Mouse (Mus musculus) CH12F3 (cell line): ENCODE measurements at regions not wholly inside any gene's neighbourhood (a gene's known extent, or its start where the extent isn't known, plus 50 kb on each side); places are given as distances from the start of the nearest gene placed in this dataset.

ENCODE experiments used
- in situ Hi-C: fragments of 300-500 bp; cut with MboI; formaldehyde crosslinking; loops from 2 replicates; pipeline ENCODE4 v1.14.3; 2020; ENCODE audit warnings: low sequenced_read_pairs

DNA sequence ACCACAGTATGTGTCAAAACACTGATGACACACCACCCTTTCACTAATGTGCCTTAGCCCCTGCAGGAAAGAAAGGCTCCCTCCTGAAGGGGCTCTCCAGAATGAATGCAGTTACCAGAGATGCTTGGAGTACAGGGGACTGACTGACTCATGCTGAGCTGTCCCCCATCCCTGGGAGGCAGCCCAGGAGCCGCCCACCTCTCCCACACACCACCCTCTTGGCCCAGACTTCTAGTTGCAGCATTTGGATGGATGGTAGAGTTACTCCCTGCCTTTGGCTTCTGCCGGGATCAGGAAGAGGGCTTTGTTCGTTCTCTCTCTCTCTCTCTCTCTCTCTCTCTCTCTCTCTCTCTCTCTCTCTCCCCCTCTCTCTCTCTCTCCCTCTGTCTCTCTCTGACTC lies 53.4 kb upstream of the Jun start:
- in situ Hi-C loops, result no loop called here

DNA sequence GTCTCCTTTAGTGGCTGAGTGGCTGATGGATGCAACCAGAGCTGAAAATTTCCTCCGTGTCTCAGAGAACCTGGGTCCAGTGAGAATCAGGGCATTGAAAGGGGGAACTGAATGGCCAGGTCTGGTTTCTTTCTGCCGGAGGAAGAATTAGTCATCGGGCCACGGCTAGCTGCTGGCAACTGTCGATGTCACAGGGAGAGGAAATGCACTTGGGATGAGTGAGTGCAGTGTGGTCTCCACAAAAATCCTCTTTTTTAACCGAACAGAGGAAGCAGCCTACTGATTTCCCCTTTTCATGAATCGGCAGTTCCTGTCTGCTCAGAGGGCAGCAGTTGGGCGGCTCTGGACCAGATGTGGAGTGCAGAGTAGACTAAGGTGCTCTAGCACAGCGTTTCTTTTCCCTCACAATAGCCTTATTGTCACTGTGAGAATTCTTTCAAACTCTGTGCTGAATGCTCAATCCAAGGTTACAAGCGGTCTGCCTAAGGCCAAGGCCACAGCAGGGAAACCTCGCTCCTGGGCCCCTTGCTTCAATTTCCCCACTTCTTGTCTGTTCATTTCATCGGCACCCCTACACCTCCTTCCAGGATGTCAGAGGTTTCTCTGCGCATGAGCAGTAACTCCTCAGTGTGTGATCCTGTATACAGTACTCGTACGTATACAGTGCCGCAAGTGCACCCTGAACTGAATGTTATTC lies 54.1 kb upstream of the Jun start:
- in situ Hi-C loops, result no loop called here

DNA sequence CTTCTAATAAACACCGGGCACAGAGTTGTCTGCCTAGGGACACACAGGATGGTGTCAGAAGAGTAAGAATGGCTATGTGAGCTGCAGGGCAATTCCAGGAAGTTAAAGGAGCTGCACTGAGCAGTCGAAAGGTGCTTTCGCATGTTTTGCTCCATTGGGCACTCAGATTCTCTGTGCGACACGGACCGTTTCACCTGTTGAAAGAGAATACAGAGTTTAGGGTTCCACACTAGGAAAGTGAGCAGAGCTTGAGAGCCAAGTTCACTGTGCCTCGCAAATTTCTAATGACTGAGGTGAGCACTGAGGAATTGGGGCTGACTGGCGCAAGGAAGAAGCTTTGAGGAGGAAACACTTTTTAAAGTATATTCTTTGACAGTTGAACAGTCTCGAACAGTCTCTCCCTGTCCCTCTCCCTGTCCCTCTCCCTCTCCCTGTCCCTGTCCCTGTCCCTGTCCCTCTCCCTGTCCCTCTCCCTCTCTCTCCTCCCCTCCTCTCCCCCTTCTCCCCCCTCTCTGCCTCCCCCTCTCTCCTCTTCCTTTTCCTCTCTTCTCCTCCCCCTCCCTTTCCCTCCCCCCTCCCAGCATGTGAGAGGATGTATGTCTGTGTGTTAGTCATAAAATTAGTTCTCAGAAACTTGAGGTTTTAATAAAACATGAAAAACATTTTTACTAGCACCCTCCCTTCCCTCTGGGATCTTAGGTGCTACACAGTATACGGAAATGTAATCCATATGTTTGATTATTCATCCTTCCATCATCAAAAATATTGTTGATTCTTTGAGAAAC lies 55.1 kb upstream of the Jun start:
- in situ Hi-C loops, result no loop called here

DNA sequence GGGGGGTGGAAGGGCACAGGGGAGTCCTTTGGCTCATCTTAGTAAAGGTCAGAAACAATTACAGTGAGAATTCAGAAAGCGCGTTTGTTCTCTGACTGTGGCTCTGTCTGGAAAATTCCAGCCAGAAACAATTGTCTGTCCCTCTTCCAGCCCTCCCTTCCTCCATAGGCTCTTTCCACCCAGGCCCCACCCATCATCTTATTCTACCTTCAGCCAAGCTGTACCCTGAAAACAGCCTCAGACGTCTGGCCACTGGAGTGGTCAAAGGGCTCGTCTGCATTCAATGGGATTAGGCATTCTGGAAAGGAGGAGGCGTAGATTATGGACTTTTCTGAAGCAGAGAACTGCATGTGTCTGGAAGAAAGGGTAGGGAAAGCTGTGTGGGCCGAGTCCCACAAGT lies 56.8 kb upstream of the Jun start:
- in situ Hi-C loops, result no loop called here

DNA sequence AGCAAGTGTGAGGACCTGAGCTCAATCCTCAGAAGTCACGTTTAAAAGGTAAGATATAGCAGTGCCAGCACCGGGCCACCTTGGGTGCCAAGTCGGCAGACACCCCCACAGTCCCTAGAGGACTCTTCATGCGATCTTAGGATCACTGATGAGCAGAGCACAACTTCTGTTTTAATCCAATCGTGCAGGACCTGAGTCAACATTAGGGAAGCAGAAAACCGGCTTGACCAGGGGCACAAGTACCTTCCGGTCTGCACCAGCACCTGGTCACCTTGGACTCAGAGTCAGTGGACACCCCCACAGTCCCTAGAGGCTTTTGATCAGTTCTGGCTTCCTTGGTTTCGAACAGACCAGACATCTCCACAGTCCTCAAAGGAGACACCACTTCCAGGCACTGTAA lies 58.8 kb upstream of the Jun start:
- in situ Hi-C loops, result no loop called here

DNA sequence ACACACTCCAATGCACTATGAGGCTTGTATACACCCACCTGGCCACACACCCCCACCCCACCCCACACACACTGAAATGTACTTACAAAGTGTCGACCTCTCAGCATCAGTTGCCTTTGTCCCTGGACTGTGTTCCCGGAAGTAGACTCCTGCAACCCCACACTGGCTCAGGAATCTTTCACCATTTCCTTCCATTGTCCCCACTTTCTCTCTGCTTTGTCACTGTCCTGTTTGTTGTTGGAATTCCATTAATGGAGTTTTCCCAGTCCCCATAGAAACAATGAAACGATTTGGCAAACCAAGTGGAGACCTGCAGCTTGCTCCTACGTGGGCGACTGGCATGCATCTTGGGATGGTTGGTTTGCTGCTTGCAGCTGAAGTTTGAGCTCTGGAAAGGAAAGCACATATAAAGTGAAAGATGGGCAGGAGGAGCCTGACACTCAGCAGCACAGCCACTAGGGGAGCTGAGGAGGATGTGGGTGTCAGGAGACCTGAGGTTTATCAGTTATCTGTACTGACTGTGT lies 65.2 kb upstream of the Jun start:
- in situ Hi-C loops, result no loop called here

DNA sequence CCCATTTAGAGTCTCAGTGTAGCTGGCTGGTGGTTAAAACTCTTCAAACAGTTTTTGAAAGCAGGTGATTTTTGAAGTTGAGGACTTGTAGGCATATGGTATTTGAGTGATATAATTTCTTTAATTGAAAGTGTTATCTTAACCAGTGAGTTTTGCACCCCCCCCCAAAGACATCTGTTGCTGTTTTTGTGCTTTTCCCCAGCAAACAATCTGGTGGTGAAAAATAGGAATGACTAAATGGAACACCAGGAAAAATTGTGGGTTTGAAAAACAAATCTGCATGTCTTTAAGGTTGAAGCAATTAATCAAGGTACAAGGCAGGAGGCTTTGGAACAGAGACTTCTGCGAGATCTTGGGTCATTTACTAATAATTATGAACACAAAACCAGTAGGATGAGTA lies 68.9 kb upstream of the Jun start:
- in situ Hi-C loops, result no loop called here

DNA sequence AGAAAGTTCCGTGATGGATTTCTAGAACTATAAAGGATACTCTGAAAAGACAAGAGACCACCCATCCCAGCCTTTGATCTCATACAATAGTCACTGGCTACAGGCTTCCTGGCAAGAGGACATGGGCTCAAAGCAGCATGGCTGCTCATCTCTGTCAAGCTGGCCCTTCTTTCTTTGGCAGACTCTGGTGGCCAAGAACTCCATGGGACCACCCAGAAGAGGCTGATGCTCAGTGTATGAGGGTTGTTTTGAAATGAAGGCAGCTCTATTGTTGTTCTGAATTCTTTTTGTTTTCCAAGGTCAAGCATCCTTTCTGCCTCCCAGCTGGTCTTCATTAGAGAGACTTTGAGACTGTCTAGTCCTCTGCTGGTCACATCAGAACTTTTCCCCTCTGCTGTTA lies 73.3 kb upstream of the Jun start:
- in situ Hi-C loops, result no loop called here

DNA sequence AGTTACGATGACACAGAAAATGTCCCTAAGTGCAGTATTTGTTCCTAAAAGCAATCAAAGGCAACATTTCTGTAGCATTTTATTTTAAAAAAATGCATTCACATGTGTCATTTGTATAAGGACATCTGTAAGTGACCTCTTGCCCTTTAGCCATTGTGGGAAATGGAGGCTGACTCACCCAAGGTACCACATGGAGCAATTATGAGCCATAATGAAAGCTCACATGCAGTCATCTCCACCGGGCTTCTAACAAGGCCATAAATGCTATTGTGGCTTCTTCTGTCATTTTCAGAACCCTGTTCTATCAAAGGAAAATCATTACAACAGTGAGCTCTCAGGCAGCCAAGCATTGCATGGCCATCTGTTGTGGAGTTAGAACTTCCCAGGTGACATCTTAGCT lies 75.9 kb upstream of the Jun start:
- in situ Hi-C loops, result no loop called here

DNA sequence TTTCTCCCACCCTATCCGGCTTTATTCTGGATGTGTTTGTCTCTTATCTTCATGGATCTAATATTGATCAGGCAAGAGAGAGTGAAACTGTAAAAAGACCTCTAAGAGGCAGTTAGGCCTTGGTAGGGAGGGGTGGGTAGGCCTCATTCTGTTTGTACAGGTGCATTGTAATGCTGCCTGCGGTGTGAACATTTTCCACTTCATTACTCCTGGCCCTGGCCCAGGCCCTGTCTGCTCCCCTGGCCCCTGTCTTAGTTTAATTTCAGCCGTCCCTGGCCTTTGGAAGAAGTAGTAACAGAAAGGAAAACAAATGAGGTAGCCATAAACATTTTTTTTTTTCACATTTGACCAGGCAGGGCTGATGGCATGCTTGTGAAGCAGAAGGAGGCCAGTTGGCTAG lies 81.8 kb upstream of the Jun start:
- in situ Hi-C loops, result no loop called here

DNA sequence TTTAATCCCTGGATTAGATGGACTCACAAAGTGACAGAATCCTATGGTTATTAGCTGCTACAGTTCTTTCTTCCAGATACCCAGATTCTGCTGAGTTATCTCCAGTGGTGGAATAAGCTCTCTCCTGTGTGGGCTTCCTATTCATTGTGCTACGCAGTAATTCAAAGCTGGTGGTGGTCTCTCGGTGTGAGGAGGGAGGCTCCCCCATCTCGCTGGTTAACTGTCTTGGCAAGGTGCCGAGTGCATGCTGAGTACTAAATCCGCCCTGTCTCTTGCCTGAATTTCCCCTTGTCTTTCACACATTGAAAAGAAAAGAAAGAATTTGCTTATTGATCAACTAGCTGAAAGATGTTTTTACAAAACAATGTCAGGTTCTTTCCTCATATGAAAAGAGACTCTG lies 82.6 kb upstream of the Jun start:
- in situ Hi-C loops, result no loop called here

DNA sequence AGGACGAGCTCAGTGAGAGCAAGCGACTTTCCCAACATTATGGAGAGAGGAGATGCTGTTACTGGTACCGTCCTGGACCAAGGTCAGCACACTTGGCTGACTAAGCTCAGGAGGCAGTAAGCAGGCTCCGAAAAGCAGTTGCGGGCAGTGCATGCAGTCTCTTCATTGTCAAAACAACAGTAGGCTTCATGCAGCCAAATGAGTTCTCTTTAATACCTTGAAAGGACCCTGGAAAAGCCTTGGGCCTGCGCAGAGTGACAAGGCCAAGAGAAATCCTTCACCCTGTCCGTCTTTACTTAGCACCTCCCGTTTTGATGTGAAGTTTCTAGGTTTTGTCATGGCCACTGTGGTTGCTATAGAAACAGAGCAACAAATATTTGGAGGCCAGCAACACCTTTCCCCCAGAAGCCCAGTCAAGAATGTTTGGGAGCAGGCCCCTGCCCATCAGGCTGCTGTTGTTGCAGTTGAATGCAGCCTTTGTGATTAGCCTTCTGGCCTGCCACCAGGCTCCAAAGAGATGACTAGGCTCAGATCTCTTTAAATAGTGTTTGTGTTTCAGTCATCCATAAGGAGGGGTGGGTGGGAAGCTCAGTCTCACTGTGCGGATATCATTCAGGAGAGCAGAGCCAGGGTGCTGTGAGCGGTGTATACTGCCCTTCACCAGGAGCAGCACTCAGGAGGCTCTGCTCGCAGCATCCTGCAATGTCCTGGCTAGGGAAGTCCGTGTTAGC lies 85.6 kb upstream of the Jun start:
- in situ Hi-C loops, result no loop called here

DNA sequence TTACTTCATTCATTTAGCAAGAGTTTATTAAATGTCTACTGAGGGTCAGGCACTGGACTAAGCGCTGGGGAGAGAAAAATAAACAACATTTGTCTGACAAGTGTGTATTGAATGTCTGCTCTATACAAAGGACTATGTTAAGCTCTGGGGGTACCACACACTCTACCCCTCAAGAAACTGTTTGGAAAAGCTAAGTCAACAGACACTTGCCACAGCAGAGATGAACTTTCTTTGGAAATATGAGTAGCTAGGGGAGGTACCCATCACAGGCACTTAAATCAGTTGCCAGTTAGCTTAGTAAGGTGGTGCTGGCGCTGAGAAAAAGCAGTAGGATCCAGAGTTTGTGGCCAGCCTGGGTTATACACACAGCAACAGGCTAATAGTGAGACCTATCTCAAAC lies 86.7 kb upstream of the Jun start:
- in situ Hi-C loops, result no loop called here

DNA sequence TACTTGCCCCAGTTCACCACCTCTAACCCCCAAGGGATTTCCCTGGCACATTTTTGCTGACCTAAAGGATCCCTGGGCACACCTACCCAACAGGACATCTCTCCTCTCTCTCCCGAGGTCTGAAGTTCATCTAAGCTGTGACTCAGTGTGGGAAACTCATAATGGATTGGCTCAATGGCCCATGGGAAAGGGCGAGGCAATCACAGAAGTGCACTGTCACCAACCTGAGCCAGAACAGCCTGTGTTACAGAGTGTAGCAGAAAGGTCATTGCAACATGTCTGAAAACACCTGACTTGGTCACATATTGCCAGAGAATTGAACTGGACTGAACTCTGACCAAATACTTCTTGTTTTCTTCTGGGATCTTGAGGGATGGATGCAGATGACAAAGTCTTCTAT lies 89.2 kb upstream of the Jun start:
- in situ Hi-C loops, result no loop called here

DNA sequence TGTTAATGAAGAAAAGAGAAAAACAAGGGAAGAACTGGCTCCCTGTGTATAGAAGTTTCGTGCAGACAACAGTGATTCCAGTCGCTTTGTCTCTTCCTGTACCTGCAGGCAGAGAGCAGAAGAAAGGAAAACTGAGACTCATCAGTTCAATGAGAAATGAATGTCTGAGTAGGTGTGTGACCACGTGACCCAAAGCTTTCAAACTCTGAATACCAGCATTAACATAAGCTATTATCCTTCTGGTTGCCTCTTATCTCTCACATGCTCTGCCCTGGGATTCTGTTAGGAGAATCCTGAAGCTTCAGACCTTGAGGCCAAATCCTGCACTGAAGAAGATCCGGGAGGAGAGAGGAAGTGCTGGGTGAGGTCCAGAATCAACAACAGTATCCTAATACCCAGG lies 91.1 kb upstream of the Jun start:
- in situ Hi-C loops, result no loop called here

DNA sequence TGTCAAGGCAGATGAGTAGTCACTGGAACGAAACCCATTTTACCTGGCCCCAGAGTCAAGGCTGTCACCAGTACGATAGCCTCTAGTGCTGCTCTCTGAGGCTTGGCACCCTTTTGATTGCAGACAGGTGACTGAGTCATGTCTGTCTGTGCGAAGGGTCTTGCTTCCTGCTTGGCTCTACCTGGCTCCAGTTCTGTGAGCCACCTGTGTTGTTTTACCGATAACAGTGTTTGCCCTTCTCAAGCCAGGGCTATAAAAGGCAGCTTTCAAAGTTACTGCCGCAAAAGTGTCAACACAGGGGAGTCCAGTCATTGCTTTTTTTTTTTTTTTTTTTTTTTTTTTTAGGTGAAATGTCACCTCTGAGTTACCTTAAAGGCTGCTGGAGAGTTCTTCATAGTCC lies 91.6 kb upstream of the Jun start:
- in situ Hi-C loops, result no loop called here

DNA sequence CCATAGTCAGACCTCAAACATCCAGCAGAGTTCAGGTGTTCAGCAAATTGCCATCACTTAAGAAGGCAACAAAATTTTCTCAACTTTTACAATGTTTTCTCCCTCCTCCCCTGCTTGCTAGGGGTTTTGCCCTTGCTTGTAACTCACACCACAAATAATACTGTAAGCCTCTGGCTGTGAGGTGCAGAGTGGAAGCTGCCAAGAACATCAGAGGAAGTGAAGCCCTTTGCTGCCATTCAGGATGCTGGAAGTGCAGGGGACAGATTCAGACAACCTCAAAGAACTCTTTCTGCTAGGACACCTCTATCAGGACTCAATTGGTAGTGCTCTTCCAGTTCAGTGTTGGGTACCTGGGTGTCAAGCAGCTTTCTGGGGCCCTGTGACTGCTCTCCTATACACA lies 92.4 kb upstream of the Jun start:
- in situ Hi-C loops, result no loop called here

DNA sequence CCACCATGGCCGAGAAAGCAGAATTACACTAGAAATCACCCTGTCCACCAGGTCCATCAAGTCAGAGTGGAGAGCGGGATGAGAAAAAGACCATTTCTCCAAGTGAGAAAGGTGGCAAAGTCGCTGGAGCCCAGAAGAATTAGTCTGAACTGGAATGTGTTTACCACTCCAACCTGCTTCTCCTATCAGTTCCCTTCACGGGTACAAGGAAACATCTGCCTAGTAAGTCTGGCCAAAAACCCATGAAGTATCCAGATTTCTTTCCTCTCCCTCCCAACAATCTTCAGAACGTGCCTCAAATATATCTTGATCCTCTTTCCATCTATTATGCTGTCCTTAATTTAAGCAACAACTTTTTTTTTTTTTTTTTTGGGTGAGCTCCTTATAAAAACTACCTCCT lies 94.2 kb upstream of the Jun start:
- in situ Hi-C loops, result no loop called here

DNA sequence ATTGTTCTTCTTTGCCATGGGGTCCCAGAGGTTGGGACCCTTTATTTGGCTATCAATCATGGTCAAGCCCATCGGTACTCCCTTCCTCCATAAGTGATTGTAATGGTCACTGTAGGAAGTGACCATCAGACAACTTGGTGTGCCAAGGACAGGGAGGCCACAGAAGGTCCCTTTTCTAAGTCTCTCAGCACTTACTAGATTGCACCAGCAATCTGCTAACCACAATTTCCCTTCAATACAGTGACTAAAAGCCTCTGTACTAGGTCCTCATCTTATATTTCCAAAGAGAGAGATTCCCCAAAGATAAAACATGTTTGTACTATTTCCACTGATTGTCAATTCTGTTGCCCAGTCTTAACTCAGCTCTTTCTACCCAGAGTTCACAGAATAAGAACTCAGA lies 96.6 kb upstream of the Jun start:
- in situ Hi-C loops, result no loop called here

DNA sequence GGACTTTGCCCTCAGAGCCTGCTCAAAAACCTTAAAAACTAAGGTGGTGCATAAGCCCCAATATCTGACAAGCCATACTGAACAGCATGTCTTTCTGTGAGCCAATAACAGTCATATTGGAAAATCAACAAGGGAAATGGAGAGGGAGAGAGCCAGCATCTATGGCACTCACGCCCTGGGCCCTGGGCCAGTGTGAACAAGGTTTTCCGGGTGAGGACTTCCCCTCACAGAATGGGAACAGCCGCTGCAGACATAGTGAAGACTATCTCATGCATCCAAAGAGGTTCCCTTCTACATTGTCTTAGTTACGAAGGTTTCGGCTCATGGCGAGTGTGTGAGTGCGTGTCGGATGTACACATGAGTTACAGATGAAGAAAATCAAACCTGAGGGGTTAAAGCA lies 99.7 kb upstream of the Jun start:
- in situ Hi-C loops, result no loop called here

DNA sequence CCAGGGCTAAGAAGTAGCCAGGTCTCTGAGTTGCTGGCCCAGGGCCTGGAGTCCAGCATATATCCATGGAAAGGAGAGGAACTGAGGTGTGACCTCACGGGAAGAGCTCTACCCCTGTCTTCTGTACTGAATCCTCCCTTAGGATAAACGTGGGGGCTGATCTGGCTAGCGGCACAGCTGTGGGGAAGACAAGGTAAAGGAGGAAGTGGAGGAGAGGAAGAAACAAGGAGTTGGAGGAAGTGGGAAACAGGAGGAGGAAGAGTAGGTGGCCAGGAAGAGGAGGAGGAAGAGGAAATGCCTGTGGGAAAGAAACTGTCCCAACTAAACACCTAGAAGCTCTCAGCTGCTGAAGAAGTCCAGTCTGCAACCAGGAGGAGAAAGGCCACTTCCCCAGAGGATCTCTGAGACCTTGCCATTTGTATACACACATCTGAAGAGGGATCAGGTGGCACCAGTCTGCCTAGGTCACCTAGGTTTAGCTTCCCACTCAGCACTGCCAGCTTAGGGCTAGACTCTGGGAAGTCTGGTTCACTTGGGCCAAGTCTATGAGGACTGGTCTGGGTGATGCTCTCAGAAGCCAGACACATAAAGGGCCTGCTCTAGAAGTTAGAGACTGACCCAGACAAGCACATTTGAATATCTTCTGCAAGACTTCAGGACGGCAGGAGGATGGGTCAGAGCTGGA lies 100.6 kb upstream of the Jun start:
- in situ Hi-C loops, result no loop called here
